In genomic region chr10:8930672-8931071, GRCm38 (mm10) we compare ENCODE assay signal across 23 mouse cellular contexts. TPM values are rescaled to one million over a fixed set of nuclear protein-coding genes. Genes with fewer than 3 reads are reported as not detected.
DNase-seq lines count a peak whose midpoint lies in the region; ATAC-seq and TF ChIP-seq lines count a peak whose summit lies in the region.
"Had no signal": no experiment of that assay in that cellular context is flagged by ENCODE, and none has a peak within 500 bp of the region (broad histone marks: within the 10 kb centered on the region; RNA-seq: fewer than 3 reads in every experiment).

No protein-coding gene starts in this region.

- no peak for TF ChIP-seq CTCF in kidney, adult 2 months (conservative IDR thresholded peaks at IDR 0.05; ENCODE audit: insufficient read depth, insufficient read length, low read depth, low read length)
- TF ChIP-seq CTCF in liver, adult 2 months (IDR thresholded peaks at IDR 0.05; ENCODE audit: low read depth, low read length), result no peak
- no peak for TF ChIP-seq CTCF in liver, postnatal 0 days (IDR thresholded peaks at IDR 0.05; ENCODE audit: low read depth)

- no peak overlapping the region for H3K9ac ChIP-seq in liver, adult 2 months (ENCODE audit: low read depth, low read length)
- H3K9ac ChIP-seq in liver, embryonic 11.5 days (ENCODE audit: low read depth, low read length), result no peak overlapping the region
- no peak overlapping the region for H3K9ac ChIP-seq in liver, embryonic 16.5 days (ENCODE audit: low read depth, low read length)
- H3K9ac ChIP-seq in liver, embryonic 12.5 days, result no peak overlapping the region
- H3K9ac ChIP-seq in liver, postnatal 0 days (replicated peaks), result no peak overlapping the region

- H3K79me2 ChIP-seq in liver, adult 2 months (ENCODE audit: control insufficient read depth, insufficient read depth, low read length), result no peaks in the 10 kb centered on the region

- ATAC-seq in liver, embryonic 11.5 days (replicated peaks; ENCODE audit: low FRiP score), result no peak
- 0 out of 2 replicates have a peak, but pooled peaks have one; percentile 27 for ATAC-seq in liver, embryonic 16.5 days (ENCODE audit: low read depth)
- no peak for ATAC-seq in liver, embryonic 12.5 days
- ATAC-seq in liver, postnatal 0 days, result peak; percentile 82
- ATAC-seq: activated CD4-positive, CD25-positive, alpha-beta regulatory T cell, adult 4 months; CD4-positive, CD25-positive, alpha-beta regulatory T cell, adult 4 months; Patski had no signal

- H3K4me3 ChIP-seq in kidney, adult 2 months (ENCODE audit: insufficient read depth, low read depth, low read length), result no peak overlapping the region
- no peak overlapping the region for H3K4me3 ChIP-seq in liver, adult 2 months (ENCODE audit: insufficient read depth, low read depth, low read length)
- no peak overlapping the region for H3K4me3 ChIP-seq in liver, embryonic 11.5 days (ENCODE audit: low read depth, low read length)
- no peak overlapping the region for H3K4me3 ChIP-seq in liver, embryonic 16.5 days (ENCODE audit: low read depth, low read length)
- H3K4me3 ChIP-seq in liver, embryonic 12.5 days, result no peak overlapping the region
- H3K4me3 ChIP-seq in liver, postnatal 0 days (ENCODE audit: low read depth, low read length), result no peak overlapping the region

- no peaks in the 10 kb centered on the region for H3K9me3 ChIP-seq in liver, embryonic 11.5 days (ENCODE audit: control insufficient read depth, low read length)
- no peaks in the 10 kb centered on the region for H3K9me3 ChIP-seq in liver, embryonic 16.5 days (replicated peaks; ENCODE audit: control insufficient read depth, low read length)
- H3K9me3 ChIP-seq in liver, embryonic 12.5 days (replicated peaks), result no peaks in the 10 kb centered on the region
- H3K9me3 ChIP-seq in liver, postnatal 0 days (ENCODE audit: low read length), result no peaks in the 10 kb centered on the region

- no peak overlapping the region for H3K4me2 ChIP-seq in liver, embryonic 11.5 days
- H3K4me2 ChIP-seq in liver, embryonic 16.5 days (ENCODE audit: low read depth, low read length), result no peak overlapping the region
- no peak overlapping the region for H3K4me2 ChIP-seq in liver, embryonic 12.5 days
- H3K4me2 ChIP-seq in liver, postnatal 0 days (ENCODE audit: low read depth, low read length), result no peak overlapping the region

- H3K27me3 ChIP-seq in kidney, adult 2 months (replicated peaks; ENCODE audit: control insufficient read depth, insufficient read depth, low read length), result no peaks in the 10 kb centered on the region
- H3K27me3 ChIP-seq in liver, adult 2 months (ENCODE audit: control insufficient read depth, insufficient read depth, low read length), result no peaks in the 10 kb centered on the region
- H3K27me3 ChIP-seq in liver, embryonic 11.5 days (replicated peaks; ENCODE audit: control insufficient read depth, insufficient read depth, low read length), result no peaks in the 10 kb centered on the region
- H3K27me3 ChIP-seq in liver, embryonic 16.5 days (ENCODE audit: control insufficient read depth, insufficient read depth, low read depth, low read length), result no peaks in the 10 kb centered on the region
- H3K27me3 ChIP-seq in liver, embryonic 12.5 days (replicated peaks), result no peaks in the 10 kb centered on the region
- no peaks in the 10 kb centered on the region for H3K27me3 ChIP-seq in liver, postnatal 0 days (ENCODE audit: insufficient read depth, low read length)
- H3K27me3 ChIP-seq: CH12.LX, Patski had no signal

- TF ChIP-seq POLR2A in kidney, adult 2 months (IDR thresholded peaks at IDR 0.05; ENCODE audit: low read depth, low read length), result no peak
- no peak for TF ChIP-seq POLR2A in liver, adult 2 months (IDR thresholded peaks at IDR 0.05; ENCODE audit: extremely low read depth, insufficient read depth, low read length)

- TF ChIP-seq EP300 in liver, postnatal 0 days (IDR thresholded peaks at IDR 0.05; ENCODE audit: low read depth), result no peak

- DNase-seq in kidney, adult 2 months, result peak; percentile 24
- no peak for DNase-seq in kidney, adult 11 months
- peak; percentile 63 for DNase-seq in liver, adult 2 months (ENCODE audit: extremely low read depth, low read depth, low spot score)
- no peak for DNase-seq in liver, embryonic 11.5 days (ENCODE audit: low spot score)
- peak; percentile 34 for DNase-seq in liver, postnatal 0 days
- no peak for DNase-seq in liver
- DNase-seq: adrenal gland, adult 2 months; adrenal gland, adult 8-10 months; adrenal gland, postnatal 10 days; adrenal gland, postnatal 14 days; adrenal gland, postnatal 25 days; adrenal gland, postnatal 36 days; B cell, adult 2 months; cerebellum, adult 11 months; cerebellum, adult 11-12 months had no signal

- peaks cover 26% of the 10 kb centered on the region for H3K4me1 ChIP-seq in kidney, adult 2 months (ENCODE audit: control insufficient read depth, insufficient read depth, low read length)
- peaks cover 20% of the 10 kb centered on the region for H3K4me1 ChIP-seq in liver, adult 2 months (ENCODE audit: control insufficient read depth, insufficient read depth, low read length)
- no peaks in the 10 kb centered on the region for H3K4me1 ChIP-seq in liver, embryonic 11.5 days (replicated peaks; ENCODE audit: control insufficient read depth, insufficient read depth, low read length)
- H3K4me1 ChIP-seq in liver, embryonic 16.5 days (ENCODE audit: control insufficient read depth, low read depth, low read length), result no peaks in the 10 kb centered on the region
- H3K4me1 ChIP-seq in liver, embryonic 12.5 days, result 0 out of 2 replicates have a peak, but pooled peaks cover 3% of the 10 kb centered on the region
- H3K4me1 ChIP-seq in liver, postnatal 0 days (ENCODE audit: insufficient read depth), result peaks cover 18% of the 10 kb centered on the region

- no peak overlapping the region for H3K27ac ChIP-seq in kidney, adult 2 months (ENCODE audit: insufficient read depth, low read depth, low read length)
- H3K27ac ChIP-seq in liver, adult 2 months (replicated peaks; ENCODE audit: insufficient read depth, low read depth, low read length), result no peak overlapping the region
- no peak overlapping the region for H3K27ac ChIP-seq in liver, embryonic 11.5 days (ENCODE audit: low read depth, low read length)
- no peak overlapping the region for H3K27ac ChIP-seq in liver, embryonic 16.5 days (ENCODE audit: low read length)
- H3K27ac ChIP-seq in liver, embryonic 12.5 days, result no peak overlapping the region
- H3K27ac ChIP-seq in liver, postnatal 0 days (ENCODE audit: low read depth), result no peak overlapping the region

- H3K36me3 ChIP-seq in kidney, adult 2 months (ENCODE audit: control insufficient read depth, insufficient read depth, low read length), result no peaks in the 10 kb centered on the region
- no peaks in the 10 kb centered on the region for H3K36me3 ChIP-seq in liver, adult 2 months (ENCODE audit: control insufficient read depth, insufficient read depth, low read length)
- H3K36me3 ChIP-seq in liver, embryonic 11.5 days (ENCODE audit: control insufficient read depth, insufficient read depth, low read length), result no peaks in the 10 kb centered on the region
- no peaks in the 10 kb centered on the region for H3K36me3 ChIP-seq in liver, embryonic 16.5 days (ENCODE audit: control insufficient read depth, insufficient read depth)
- no peaks in the 10 kb centered on the region for H3K36me3 ChIP-seq in liver, embryonic 12.5 days
- H3K36me3 ChIP-seq in liver, postnatal 0 days (replicated peaks; ENCODE audit: insufficient read depth, low read length), result no peaks in the 10 kb centered on the region
- H3K36me3 ChIP-seq: G1E had no signal

RNA-seq across cellular contexts. Expression of gene Sash1, which starts 44.8 kb away (rescaled TPM):
- polyA plus RNA-seq in kidney, adult 2 months (2012; rRNA removed), result 13.5 and 14.5 TPM in 2 replicates
- total RNA-seq in liver, adult 2 months (2014; rRNA removed), result 21.1 and 27.3 TPM in 2 replicates
- polyA plus RNA-seq in liver, adult 2 months (2012; rRNA removed), result 6.9 and 9.6 TPM in 2 replicates
- 1.2 and 1.7 TPM in 2 replicates for polyA plus RNA-seq in liver, embryonic 11.5 days (2014; fragmentation: Nextera tagmentation; extraction: Ambion mirVana)
- 0.60 and 0.92 TPM in 2 replicates for polyA plus RNA-seq in liver, embryonic 16.5 days (2015; fragmentation: Nextera tagmentation; extraction: Ambion mirVana)
- polyA plus RNA-seq in liver, embryonic 12.5 days (2016; fragmentation: Nextera tagmentation; extraction: Ambion mirVana), result 1.1 and 1.2 TPM in 2 replicates
- polyA plus RNA-seq in liver, postnatal 0 days (2015; fragmentation: Nextera tagmentation; extraction: Ambion mirVana), result 1.9 and 2.2 TPM in 2 replicates
- total RNA-seq: MEL had no signal
- polyA plus RNA-seq: CD4-positive, CD25-positive, alpha-beta regulatory T cell, adult 4 months; G1E had no signal

Comparison
In these comparisons a context has a peak if more than half of its experiments do, and no peak if none do; other contexts are left out.
1. DNase-seq: peak in kidney, adult 2 months (single experiment), liver, adult 2 months (single experiment) and liver, postnatal 0 days (single experiment); none in kidney, adult 11 months (single experiment), liver, embryonic 11.5 days (single experiment) and liver (single experiment).
2. ATAC-seq: peak in liver, embryonic 16.5 days (single experiment) and liver, postnatal 0 days (single experiment); none in liver, embryonic 11.5 days (single experiment) and liver, embryonic 12.5 days (single experiment).